Mouse (Mus musculus) lung, embryonic 16.5 days (tissue): Measurements from ENCODE around the gene Gm7879. TPM values are rescaled to one million over a fixed set of nuclear protein-coding genes. Genes with fewer than 3 reads are reported as not detected.

Source experiments
- polyA plus RNA-seq: library from polyadenylated mRNA; unstranded; fragments of >200 nt; fragmentation: Nextera tagmentation; extraction: Ambion mirVana; gene quantifications from 2 replicates; pipeline ENCODE4 v1.2.1, GENCODE M21; 2015

Gm7879 gene
- polyA plus RNA-seq, 1 experiment from 2014 or later: 0.68 TPM

Other genes starting within 250 kb of the Gm7879 start
- 2.0 and 2.6 TPM in 2 replicates for gene Bst1, start 94.3 kb upstream of the Gm7879 start, polyA plus RNA-seq
- gene Fbxl5, start 91.5 kb upstream of the Gm7879 start, polyA plus RNA-seq: 72.5 and 73.5 TPM in 2 replicates
- gene Cd38, start 44.6 kb upstream of the Gm7879 start, polyA plus RNA-seq: 30.2 and 31.6 TPM in 2 replicates
- 27.6 and 36.1 TPM in 2 replicates for gene Fgfbp1, start 68.6 kb downstream of the Gm7879 start, polyA plus RNA-seq
- 41.4 and 43.7 TPM in 2 replicates for gene Prom1, start 188.9 kb downstream of the Gm7879 start, polyA plus RNA-seq